Mouse (Mus musculus): ENCODE data around the gene Tceal6. TPM values are rescaled to one million over a fixed set of nuclear protein-coding genes. Genes with fewer than 3 reads are reported as not detected.

The Tceal6 gene
- polyA plus RNA-seq (2021; fragmentation: Nextera tagmentation) = 58.8 and 60.5 TPM in 2 replicates
- long read RNA-seq, experiment 1, transcript Tceal6-201 (3 exons, 1,114 nt) = major isoform, 56 of 60 reads
- long read RNA-seq, experiment 1, partial matches to known transcripts = 2 of 60 reads
- long read RNA-seq, experiment 1, other reads (novel, unspliced or antisense) = 2 of 60 reads
- long read RNA-seq, experiment 2, transcript Tceal6-201 (3 exons, 1,114 nt) = major isoform, 70 of 77 reads
- long read RNA-seq, experiment 2, partial matches to known transcripts = 0 of 77 reads
- long read RNA-seq, experiment 2, other reads (novel, unspliced or antisense) = 7 of 77 reads

GRCm38 (mm10) chrX:135210436-135211221 is at the start of gene Tceal6:
TSS of gene Tceal6 (minus strand) at chrX:135210687.

GRCm38 (mm10) chrX:135177532-135177931 is 33.0 kb downstream of the Tceal6 start, which contains the start of gene Gm15023:
TSS of gene Gm15023 (minus strand) at chrX:135177632.

Other genes starting within 250 kb of the Tceal6 start
- 0.11 TPM in 1 of 2 replicates, not detected in the other for gene Nxf2, start 245.9 kb downstream of the Tceal6 start, polyA plus RNA-seq (2021; fragmentation: Nextera tagmentation)
- gene Zmat1, start 201.5 kb downstream of the Tceal6 start, polyA plus RNA-seq (2021; fragmentation: Nextera tagmentation) = 7.1 TPM in 2 replicates
- not detected in 2 replicates for gene Gm15023, start 33.1 kb downstream of the Tceal6 start, polyA plus RNA-seq (2021; fragmentation: Nextera tagmentation)
- gene Pramel3, start 91.6 kb upstream of the Tceal6 start, polyA plus RNA-seq (2021; fragmentation: Nextera tagmentation) = not detected in 2 replicates
- gene Gm5128, start 162.6 kb upstream of the Tceal6 start, polyA plus RNA-seq (2021; fragmentation: Nextera tagmentation) = not detected in 2 replicates
- gene Gm7903, start 223.1 kb upstream of the Tceal6 start, polyA plus RNA-seq (2021; fragmentation: Nextera tagmentation) = not detected in 2 replicates